Mouse (Mus musculus) spleen, adult 2 months (tissue): ENCODE results near the gene Cideb.

ENCODE experiments used
- CTCF ChIP-seq: fragments of 200-500 bp; IDR thresholded peaks from 2 replicates; pipeline ENCODE4 v1.5.1; 2011; ENCODE audit warnings: mild to moderate bottlenecking, inconsistent platforms; ENCODE audit not compliant: insufficient read depth, insufficient read length, insufficient replicate concordance; ENCODE audit errors: extremely low read depth
- POLR2A ChIP-seq: fragments of 200-500 bp; IDR thresholded peaks from 2 replicates; pipeline ENCODE4 v1.6.1; 2011; ENCODE audit warnings: low read depth, low read length, inconsistent platforms

GRCm38 (mm10) chr14:55757566-55757965 is 692 bp downstream of the Cideb start:
- TF ChIP-seq CTCF (no peak), POLR2A (no peak)
